Mouse (Mus musculus) embryo, embryonic 10 days (tissue): ENCODE measurements around the gene Lsamp.

ENCODE experiments used
- DNase-seq: peaks from one replicate; pipeline ENCODE4 v3.0.0-alpha.2; 2015; ENCODE audit warnings: low spot score

The Lsamp gene

DNA sequence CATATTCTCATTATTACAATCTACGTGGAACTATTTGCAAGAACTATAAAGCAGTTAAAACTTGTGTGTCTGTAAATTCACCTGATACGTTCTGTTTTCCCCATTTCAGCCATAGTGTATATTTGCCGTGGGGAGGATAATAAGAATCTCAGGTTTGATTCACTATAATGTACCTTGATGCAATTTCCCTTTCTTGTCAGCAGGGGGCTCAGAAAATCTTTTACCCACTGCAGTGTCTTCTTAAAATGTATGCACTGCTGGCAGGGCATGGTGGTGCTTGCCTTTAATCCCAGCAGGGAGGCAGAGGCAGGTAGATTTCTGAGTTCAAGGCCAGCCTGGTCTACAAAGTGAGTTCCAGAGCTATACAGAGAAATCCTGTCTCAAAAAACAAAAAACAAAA is 287.7 kb downstream of the Lsamp start:
- DNase-seq = peak; percentile 8

DNA sequence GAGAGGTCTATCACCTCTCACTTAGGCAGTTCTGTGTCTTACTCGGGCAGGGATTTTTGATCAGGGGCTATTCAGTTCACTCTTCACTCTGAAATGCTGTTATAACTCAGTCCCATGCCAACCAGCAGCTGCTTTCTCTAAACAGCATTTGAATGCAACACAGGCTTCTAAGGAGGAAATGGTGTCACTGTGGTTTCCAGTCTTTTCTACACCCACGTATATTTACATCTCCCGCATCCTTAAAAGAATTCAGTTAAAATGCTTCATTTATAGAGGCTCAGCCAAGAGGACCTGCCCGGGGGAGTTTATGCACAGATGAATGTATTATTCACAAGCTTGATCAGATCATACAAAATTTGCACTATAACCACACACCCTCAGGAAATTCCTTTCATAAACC is 306.0 kb downstream of the Lsamp start:
- DNase-seq = no peak

DNA sequence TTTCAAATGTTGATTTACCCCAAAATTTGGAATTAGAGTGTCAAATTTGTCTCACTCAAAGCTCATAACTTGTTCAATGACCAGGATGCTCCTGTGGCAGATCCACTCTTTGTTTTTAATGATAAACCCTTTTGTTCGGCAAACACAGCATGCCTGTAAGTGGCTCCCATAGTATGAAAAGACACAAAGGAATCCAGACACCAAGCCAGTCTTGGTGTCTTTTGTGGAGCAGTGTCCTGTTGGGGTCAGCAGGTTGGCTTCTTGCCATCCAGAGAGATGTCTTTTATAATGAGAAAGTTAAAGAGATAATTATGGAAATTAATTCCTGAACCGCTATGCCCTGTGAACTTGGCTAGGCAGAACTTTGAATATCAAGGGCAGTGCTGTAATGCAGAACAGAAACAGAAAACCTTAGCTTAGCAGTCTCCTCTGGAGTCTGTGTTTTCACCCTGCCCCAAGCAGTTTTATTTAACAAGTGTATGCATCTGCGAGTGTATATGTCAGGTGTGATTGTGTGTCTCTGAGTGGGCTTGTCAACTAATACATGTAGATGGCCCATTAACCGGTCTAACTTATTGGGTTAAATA is 310.2 kb downstream of the Lsamp start:
- DNase-seq = no peak

DNA sequence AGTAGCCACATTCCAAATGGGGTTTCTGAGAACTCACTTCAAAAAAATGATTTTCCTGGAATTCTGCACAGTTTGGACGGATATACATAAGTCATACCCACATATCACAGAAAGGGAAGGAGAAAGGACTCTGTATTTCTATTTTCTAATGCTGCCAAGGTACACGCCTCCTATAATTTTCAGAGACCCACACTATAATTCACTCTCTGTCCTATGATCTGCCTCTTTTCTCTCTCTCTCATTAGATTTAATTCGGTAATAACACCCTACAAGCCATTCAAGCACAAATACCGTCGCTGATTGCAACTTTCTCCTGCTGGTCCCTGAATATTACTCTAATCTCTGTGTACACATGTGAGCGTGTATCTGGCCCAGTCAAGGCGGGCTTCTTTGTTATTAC is 311.1 kb downstream of the Lsamp start:
- no peak for DNase-seq

DNA sequence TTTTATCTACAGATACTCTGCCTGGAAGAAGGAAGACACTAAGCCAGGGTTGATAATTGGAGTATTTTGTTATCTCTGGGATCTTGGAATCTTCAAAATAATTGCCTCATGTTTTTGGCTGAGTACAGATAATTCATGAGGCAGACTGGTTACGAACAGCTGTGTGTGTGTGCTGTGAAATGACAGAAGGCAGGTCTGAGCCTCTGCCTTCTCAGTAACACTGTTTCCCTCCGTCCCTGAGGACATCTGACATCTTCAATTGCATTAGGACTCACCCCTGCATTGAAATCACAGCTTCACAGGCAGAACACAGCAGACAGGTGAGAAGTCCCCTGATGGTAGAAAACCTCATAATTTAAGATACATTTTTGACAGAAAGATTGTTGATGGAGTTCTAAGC is 323.5 kb downstream of the Lsamp start:
- DNase-seq = no peak

DNA sequence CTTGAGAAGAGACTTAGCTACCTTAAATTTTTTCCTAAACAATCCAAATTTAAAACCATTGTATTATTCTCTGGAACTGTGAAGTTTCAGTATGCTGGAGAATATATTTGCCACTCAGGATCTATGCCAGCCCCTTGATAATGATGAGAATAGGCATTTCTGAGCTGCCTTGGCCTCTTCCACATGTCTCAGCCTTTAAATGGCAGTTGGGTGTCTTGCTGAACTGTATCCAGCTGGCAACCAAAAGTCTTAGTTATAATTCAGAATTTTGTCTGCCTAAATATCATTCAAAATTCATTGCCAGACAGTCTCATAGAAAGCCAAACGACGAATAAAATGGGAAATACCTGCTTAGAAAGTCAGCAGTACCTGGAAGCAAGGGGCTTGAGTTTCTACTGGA is 332.0 kb downstream of the Lsamp start:
- DNase-seq = no peak

DNA sequence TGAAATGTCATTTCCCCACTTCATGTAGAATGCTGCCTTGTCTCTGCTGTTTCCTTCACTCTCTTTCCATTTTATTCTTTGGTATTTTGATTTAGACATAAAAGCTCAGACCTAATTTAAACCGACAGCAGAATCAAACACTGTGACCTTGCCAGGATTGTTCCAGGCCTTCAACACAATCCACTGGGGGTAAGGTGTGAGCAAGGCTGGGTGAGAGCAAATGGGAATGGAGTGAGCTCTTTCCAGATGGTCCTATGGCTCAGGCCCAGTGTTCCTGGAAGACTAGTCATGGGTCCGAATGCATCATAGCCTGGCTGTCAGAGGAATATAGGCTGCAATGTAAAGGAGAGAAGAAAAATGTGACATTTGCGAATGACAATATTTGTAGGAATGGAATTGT is 340.6 kb downstream of the Lsamp start:
- no peak for DNase-seq

DNA sequence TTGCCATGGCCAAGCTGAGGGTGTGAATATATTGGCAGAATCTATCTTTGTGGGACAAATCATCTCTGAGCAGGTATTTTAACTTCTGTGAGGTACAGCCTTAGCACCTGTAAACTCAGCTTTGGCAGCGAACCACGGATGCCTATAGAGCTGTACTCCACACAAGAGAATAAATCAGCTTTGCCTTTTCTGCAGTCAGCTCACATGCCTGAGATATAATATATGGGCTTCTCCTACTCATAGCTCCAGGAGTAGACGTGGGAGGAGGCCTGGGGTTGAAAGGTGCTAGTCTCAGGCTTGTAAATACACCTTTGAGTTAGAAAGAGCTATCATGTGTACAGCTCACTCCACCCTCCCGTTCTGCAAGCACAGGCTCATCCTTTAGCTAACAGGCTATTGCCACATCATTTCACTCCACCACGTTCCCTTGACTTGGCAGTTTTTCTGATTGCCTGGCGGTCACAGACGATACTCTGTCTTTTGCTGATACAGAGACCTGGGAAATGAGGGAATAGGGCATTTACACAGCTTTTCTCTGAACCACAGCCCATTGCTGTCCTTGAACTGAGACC is 344.2 kb downstream of the Lsamp start:
- no peak for DNase-seq

DNA sequence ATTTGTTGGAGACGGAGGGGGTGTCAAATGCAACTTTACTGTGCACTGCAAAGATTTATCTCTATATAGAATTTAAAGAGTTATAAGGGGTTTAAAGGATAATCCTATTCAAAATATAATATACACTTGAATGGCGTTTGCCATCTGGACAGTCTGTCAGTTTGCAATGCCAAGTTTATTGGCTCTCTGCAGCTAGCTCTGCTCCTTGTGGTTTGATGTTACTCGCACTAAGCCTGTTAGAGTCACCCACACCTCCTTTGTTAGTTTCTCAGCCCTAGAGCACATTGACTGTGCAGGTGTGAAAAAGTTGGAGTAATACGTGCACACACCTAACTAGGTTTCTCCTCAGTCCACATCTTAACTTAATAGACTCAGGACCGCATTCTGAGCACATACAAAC is 385.5 kb downstream of the Lsamp start:
- DNase-seq = no peak

DNA sequence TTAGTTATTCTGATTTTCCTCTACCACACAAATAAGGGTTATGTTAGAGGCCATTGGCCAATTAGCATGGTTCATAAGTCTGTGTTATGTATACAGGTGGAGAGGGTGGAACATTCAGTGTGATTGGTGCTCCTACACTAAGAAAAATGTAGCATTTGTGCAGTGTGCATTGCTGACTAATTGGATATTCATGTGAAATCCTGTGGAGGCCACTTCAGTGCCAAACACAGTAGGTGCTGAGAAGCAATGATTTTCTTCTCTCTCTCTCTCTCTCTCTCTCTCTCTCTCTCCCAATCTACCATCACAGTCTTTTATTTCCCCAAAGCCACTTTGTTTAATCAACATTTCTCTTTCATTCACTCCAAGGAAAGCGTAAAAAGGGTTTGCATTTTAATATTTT is 387.1 kb downstream of the Lsamp start:
- DNase-seq = no peak

DNA sequence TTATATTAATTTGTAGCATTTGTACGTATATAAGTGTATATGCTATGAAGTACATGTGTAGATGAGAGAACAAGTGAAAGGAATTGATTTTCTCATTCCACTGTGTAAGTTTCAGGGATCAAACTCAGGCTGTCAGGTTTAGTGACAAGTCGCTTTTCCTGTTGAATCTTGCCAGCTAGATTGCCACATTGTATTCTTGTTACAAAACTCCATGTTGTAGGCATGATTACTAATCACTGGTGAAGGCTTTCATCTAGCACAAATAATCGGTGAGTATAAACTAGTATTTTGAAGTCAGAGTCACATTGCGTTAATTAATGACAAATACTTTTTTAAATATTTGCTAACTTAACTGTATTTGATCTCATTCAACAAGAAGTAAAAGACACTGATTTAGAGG is 391.2 kb downstream of the Lsamp start:
- DNase-seq = no peak

DNA sequence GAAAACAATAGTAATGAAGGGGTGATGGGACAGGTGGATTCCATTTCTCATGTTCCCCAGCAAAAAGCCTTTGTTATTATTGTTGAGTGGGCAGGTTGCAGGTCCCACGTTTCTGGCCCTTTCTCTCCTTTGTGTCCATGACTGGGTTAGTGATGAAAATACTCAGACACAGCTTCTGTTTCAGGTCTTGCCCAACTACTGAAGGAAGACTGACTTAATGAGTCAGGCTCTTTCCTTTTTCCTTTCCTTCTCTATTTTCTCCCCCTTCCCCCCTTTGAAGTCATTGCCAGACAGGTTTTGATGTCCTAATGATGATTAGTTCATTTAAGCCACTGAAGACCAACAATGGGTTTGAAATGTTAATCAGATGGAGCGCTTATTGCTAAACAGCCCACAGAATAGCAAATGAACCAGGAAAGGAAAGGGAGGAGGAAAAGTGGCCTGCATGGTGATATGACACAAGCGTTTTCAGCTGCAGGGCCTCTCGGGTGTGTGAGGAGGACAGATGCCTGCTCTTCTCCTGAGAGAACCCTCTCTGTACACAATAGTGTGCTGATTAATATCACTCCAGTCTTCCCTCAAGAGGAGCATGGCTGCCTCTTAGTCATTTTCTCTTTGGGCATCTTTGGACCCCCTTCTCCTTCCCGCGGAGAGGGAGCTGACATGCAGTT is 393.1 kb downstream of the Lsamp start:
- DNase-seq = no peak

DNA sequence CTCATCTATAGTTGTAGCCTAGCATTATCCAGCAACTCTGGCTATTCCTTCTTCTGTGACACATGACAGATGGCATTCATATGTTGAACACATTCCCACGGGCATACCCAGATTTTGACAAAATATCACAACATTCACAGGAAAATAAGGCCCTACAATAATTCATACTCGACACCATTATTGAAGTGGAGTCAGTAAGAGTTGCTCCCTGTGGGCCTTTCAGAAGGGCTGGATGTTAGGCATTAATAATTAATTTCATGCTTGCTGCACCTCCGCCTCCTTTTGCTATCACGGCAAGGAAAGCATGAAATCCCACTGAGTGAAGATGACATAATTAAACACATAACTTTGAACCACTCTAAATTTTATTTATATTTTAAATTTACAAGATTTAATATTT is 407.9 kb downstream of the Lsamp start:
- DNase-seq = no peak

DNA sequence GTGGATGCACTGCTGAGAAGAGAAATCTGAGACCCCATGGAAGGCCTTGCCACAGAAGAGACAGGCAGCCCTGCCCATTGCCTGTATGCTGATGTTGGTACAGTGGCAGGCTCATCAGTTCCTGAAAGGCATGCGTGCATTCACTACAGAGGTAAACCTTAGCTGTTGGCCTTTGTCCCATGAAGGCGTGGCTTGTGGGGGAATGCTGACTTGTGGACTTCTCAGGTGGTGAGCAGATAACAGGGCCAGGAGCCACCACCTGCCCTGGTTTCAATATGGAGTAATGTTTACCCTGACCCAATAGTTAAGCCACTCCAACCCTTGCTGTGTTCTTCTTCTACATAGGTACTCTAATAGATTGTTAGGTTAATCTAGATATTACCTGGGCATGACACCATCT is 415.4 kb downstream of the Lsamp start:
- no peak for DNase-seq

DNA sequence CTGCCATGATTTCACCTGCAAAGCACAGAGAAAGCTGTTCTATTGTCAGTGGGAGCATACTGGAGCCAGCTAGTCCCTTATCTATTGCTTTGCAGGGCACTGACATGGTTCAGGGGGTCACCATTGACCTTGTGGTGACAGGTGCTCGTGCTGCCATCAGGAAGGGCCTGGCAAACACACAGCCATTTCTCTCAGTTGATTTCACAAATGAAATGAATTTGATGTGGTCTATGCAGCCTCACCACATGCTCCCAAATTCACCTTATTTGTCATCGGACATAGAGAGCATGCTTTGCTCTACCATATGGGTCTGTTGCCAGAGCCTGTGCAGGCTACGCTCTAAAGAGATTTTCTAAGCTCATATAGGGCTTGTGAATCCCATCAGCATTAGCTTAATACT is 450.1 kb downstream of the Lsamp start:
- DNase-seq = no peak

DNA sequence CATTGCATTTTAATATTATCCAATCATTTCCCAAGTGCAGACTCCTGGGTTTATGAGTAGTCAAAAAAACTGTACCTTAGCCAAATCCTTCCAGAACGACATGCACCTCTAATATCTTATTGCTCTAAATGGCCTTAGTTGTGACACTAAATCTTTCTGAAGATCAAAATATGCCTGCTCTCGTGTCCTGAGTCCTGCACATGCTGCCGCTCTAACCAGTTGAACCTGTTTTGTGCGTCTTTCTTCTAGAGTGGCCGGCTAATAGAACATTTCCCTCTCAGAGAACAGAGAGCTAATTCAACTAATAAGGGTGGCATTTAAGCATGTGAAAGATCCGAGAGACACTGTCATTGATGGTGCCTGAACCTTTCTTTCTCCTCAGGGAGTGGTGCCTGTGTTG is 452.3 kb downstream of the Lsamp start:
- no peak for DNase-seq

DNA sequence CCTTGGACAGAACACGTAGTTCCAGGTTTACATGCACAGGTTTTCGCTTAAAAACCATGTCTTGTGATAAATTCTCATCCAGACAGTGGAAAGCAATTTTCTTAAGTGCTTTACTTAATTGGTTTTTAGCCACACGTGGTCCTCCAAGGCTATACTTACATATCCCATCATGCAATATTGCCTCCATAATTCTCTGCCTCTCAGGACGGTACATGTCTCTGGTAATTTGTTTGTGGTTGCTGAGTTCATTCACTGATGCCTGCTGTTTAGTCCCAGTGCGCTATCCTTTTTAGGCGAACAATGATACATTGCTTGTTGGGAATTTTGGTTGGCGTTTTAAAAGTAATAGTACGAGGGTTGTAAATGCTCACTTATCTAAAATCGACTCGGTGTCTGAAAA is 453.7 kb downstream of the Lsamp start:
- no peak for DNase-seq

DNA sequence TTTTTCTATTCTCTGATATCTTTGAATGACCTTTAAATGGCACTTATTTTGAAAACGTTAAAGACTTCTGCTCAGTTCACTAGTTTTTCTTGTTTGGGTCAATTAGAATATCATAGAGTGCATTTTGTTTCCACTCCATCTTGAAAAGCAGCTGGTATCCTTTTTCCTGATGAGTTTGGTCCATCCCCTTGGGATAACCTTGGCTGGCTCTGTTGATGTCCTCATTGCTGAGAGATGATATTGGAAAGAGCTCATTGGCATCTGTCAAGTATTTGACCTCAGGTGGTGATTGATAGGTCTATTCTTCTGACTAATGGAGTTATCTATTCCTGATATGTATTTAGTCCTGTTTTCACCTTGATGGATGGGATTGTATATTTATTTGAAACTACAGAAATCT is 454.7 kb downstream of the Lsamp start:
- no peak for DNase-seq

DNA sequence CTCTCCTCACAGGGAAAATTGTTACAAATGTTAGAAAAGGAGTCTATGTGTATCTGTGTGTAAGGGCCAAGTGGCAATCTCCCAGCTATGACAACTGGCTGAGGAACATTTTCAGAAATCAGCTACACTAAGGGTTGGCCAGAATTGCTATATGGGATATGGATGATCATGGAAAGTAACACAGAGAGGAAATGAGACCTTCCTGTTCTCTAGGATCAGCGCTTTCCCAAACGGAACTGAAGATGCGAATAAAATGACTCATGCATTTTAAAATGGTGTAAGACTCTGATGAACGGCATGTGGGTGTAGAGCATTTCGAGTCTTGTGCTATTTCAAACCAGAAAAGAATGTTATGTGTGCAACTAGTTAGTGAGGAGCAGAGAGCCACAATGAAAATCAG is 462.4 kb downstream of the Lsamp start:
- DNase-seq = no peak

DNA sequence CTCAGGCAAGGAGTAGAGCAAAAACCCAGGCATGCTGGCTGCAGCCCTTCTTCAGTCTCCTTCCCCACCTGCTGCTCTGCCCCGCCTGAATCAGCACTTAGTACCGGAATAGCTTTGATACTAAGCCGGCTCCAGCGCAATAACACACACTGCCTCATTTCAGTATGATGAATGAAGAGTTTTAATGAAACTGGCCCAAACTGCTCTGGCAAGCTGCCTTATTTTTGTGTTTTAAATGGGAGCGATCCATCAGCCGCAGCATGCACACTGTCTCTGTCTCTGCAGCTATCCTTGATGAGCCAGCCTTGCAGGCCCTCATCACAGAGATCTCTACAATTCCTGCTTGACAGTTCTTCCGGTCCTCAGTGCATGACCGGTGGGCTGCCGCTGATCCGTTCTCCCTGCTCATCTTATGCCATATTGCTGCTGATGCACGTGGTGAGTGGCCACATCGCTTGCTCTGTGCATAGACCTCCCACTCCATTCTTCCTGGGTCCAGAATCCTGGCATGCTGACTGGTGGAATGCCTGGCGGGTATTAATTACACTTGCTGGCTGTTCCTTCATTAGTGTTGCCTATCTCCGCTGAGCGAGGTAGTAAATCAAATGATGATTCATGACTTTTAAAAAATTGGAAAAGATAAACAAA is 479.4 kb downstream of the Lsamp start:
- DNase-seq = no peak

DNA sequence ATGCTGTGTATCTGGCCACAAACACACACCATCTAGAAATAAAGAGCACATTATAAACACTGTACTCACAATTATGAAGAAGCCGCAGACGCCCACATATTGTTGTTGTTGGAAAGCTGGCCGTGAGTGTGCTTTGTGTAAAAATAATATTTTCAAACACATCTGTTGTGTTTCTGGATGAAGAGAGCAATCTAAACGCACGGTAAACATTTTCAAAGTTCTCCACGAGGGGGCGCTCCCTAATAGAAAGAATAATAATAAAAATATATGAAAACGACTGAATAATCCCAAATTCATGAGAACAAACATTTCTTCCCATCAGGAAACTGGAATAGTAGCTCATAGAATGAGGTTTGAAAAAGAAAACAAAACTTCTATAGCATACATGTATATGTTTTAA is 482.4 kb downstream of the Lsamp start:
- DNase-seq = no peak

DNA sequence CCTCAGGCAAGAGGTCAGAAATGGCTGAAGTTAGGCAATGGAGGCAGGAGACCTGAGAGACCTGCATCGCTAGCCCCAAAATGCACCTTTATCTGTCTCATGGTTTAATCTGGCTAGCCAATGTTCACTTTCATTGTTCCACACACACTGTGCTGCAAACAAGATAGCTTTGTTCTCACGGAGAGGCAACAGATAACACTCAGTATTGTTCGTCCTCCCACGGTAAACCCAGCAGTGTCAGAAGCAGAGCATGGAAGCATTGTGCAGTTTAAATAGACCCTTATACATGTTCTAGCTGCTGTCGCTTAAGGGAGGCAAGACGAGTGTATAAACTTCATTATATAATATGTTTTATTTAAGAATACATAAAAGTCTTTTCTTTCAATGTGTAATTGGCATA is 486.8 kb downstream of the Lsamp start:
- DNase-seq = no peak

DNA sequence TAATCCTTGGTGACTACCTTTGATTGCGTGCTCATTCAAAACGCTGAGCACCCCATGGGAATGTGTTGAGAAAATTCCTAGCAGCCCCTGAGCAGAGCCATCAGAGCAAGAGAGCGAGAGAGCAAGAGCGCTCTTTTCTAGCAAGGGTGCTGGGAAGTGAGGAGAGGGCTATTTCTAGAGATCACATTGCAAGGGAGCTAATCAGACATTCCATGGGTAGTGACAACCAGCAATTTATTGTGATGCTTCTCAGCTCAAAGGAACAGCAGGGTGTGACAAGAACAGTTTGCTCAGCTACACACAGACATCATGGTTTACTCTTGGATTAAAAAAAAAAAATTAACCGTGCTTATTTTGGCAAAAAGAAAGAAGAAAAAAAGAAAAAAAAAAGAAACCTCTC is 487.8 kb downstream of the Lsamp start:
- DNase-seq = no peak

DNA sequence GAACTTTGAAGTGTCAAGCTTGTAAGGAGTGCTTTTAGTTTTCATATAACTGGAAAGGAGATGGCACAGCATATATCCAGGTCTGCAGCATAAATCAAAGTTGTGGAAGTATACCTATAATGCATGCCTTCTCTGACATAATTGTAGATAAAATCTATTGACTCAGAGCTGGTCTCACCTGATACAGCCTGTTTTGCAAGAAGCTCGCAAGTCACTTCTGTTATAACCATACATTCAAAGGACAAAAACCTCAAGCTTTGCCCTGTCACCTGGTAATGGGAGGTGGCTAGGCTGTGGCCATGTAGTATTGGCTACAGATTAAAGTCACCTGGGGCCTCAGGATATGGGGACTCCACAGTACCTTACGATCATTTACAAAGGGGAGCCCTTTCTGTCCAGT is 507.4 kb downstream of the Lsamp start:
- no peak for DNase-seq
